Mouse (Mus musculus) right cerebral cortex, postnatal 36 days (tissue): ENCODE data around the gene Col5a3.
"Not testable (repeated sequence)": the region's sequence is repeated elsewhere in the genome, so short reads cannot be mapped to it uniquely, and the experiment has no call there.

ENCODE experiments used
- DNase-seq, 2 experiments: peaks; one replicate each; pipeline ENCODE4 v3.0.0; 2022; ENCODE audit warnings: low spot score in 2 of 2, mixed read lengths in 1 of 2

Col5a3 gene

GRCm38 (mm10) chr9:20814521-20815272, at the start of gene Col5a3:
Gene Col5a3, minus strand, starts transcription at chr9:20815067.
- DNase-seq, result no peak

- DNase-seq, result no peak
These were observed 47.4 kb upstream of the Col5a3 start for GRCm38 (mm10) chr9:20862225-20862624.

- DNase-seq, result no peak
These were observed 47.0 kb upstream of the Col5a3 start for GRCm38 (mm10) chr9:20861821-20862220.

DNA sequence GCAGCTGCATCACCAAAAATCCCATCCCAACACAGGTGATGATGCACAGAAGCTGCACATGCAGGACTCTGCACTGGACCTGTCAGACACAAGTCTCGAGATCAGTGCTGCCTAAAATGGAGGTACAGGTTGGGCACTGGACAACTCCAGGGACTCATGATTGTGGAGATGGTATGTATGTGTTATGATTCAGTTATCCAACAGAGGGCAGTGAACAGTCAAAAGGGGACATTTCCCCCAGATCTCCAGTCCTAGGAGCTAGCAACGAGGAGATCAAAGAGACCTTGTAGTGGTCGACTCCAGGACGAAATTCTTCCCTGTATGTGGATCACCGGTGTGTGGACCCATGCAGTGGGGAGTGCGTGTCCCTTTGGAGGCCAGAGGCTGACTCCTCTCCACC, 45.1 kb upstream of the Col5a3 start:
- no peak for DNase-seq

DNA sequence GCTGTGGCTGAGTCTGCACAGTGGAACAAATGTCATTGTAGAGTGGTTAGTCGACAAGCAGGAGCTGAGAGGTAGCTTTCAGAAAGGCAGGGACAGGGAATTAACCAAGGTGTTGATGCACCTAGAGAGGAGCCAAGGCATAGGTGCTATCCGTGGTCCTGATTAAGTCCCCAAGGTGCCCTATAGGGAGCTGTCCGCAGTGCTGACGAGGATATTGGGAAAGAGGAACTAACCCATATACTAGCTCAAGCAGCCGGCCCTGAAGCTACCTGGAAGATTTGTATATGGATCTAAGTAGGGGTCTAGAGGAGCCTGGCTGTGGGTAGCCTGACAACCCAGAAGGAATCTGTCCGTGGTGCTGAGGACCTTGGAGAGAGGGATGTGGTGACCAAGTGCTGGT, 42.3 kb upstream of the Col5a3 start:
- DNase-seq, result no peak

DNA sequence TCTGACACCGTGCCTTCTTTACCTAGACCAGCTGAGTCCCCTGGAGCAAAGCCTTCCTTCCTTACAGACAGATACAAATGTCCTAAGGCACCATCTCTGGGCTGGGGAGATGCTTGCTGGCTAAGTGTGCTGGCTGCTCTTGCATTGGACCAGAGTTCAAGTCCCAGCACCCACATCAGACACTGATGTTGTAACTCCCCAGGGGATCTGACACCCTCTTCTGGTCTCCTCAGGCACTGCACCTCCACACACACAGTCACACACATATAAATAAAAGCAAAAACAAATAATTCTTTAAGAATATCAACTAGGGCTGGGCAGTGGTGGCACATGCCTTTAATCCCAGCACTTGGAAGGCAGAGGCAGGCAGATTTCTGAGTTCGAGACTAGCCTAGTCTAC, 35.3 kb upstream of the Col5a3 start:
- DNase-seq, result no peak

GRCm38 (mm10) chr9:20842670-20843069, 27.8 kb upstream of the Col5a3 start:
- no peak for DNase-seq

DNA sequence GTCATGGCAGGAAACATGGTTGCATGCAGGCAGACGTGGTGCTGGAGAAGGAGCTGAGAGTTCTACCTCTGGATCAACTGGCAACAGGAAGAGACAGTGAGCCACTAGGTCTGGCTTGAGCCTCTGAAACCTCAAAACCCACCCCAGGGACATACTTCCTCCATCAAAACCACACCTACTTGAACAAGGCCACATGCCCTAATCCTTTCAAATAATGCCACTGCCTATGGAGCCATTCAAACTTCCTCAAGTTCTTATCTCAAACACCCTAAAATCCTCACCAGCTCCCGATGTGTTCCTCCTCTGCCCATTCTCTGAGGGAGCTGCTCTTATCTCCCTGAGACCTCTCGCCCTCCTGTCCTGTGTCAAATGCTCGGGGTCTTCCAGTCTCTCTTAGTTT, 27.3 kb upstream of the Col5a3 start:
- DNase-seq, result no peak

DNA sequence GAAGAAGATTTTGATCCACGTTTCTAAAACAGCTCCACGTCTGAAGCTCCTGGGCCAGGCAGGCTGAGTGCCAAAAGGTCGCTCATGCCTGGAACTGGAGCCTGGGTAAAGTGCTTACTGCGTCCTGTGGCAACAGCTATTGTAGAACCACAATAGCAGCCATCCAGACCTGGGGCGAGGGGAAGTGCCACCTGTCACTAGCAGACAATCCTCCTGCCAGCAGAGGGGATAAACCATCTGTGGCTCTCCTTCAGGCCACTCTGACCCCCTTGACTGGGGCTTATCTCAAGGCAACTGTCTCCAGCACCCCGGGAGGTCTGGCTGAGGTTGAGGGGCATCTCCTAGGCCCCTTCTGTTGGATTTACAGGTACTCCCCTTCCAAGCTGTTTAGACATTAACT, 24.1 kb upstream of the Col5a3 start:
- DNase-seq, result no peak

- no peak for DNase-seq
These were observed 22.5 kb upstream of the Col5a3 start for GRCm38 (mm10) chr9:20837184-20837947.

DNA sequence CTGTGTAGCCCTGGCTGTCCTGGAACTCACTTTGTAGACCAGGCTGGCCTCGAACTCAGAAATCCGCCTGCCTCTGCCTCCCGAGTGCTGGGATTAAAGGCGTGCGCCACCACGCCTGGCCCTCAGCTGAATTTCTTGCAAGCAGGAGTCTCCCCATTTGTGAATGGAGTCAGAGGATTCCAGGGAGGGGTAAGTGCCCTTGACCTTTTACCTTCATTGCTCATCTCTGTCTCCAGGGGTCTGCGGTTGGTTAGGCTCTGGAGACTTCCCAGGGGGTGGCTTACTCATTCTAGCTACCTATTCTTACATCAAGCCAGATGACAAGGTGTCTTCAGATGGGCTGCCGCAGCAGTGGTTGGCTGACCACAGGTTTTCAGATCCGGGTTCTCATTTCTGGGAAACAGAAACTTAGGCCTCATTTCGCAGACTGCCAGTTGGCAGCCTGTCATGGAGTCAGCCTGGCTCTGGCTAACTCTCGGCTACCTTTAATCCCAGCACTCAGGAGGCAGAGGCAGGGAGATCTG, 20.6 kb upstream of the Col5a3 start:
- not testable (repeated sequence) for DNase-seq

GRCm38 (mm10) chr9:20834881-20835280, 20.0 kb upstream of the Col5a3 start:
- DNase-seq, result no peak

- DNase-seq, result peak; percentile 88 to 89
These were observed 16.2 kb upstream of the Col5a3 start for GRCm38 (mm10) chr9:20830901-20831643.

GRCm38 (mm10) chr9:20828127-20828526, 13.3 kb upstream of the Col5a3 start:
- no peak for DNase-seq

GRCm38 (mm10) chr9:20825781-20826180, 10.9 kb upstream of the Col5a3 start:
- DNase-seq, result no peak

GRCm38 (mm10) chr9:20822821-20823220, 8.0 kb upstream of the Col5a3 start:
- DNase-seq, result peak; percentile 32 to 41

DNA sequence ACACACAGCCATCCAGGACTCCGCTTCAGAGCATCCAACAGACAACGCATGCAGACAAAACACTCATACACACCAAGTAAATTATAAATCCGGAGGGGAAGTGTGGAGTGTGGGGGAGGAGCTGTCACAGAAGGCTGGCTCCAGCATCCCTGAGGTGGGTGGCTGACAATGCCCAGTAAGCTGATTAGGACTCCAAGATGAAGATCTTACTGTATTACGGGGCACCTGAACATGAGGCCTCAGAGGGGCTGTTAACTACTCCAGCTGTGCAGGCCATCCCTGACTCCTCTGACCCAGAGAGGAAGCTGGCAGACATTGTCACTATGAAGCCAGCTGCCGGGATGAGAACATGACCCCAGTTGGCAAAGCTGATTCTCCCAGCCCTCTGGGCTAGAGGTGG, 5.1 kb upstream of the Col5a3 start:
- no peak for DNase-seq

- no peak for DNase-seq
These were observed 3.4 kb upstream of the Col5a3 start, which contains the start of gene Rdh8 for GRCm38 (mm10) chr9:20818236-20818635. Gene Rdh8, plus strand, starts transcription at chr9:20818503.

DNA sequence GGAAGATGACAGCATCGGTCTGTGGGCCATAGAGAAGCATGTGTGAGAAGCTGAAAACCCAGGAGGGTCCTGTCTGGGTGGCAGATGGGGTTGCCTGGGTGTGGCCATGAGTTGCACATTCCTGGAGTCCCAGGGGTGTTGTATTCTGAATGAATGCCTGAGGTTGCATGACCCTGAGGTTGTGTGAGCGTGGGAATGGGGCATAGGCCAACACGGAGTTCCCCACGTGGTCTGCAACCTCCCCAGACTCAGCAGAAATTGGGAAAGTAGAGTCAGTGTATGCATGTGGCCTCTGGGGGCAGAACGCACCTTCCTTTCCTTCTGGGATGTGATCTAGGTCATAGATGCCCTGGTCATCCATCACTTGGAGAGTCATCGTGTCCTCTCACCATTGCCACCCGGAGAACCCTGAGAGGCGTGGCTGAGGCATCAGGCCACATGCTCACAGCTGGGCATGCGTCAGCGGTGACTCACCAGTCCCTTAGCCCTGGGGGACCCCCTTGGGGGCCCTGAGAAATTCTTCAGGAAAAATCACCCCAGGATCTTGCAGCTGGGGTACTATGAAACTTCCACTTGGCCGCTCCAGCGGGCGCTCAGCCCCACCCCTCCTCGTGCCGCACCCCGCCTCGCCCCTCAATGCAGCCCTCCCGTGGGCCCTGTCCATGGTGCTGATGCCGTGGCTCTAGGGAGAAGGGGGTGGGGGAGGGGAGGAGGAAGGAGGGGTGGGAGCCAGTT, 2.2 kb downstream of the Col5a3 start:
- no peak for DNase-seq

DNA sequence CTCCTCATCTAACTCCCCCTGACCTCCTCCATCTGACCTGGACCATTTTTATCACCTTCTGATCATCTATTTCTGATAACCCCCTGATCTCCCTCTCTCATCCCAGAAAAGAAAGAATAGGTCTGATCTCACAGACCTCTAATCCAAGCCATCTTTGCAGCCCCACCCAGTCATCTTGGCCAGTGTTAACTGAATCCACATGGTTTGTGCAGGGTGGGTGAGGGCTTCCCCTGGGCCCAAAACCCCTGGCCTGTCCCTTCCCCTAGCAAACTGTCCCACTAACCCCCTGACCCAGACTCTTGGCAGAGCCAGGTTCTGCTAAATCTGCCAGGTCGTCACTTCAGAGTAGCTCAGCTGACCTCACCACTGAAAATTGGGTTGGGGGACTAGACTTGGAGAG, 4.1 kb downstream of the Col5a3 start:
- no peak for DNase-seq

DNA sequence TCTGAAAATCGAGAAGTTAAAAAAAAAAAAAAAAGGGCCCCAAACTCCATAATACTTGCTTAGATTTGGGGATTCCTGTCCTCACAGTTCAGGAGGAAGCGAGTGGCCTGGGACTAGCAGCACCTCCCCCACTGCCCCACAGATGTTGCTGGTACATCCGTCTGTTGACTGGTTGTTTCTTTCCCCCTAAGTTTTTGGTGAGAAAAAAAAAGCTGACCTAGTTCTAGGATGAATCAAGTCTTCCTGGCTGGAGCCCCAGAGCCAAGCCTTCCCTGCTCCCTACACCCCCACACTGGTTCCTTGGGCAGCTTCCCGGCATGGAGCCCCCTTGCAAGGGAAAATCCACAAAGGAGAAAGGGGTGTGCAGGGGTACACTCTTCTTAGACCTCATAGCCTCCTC, 4.6 kb downstream of the Col5a3 start:
- DNase-seq, result no peak

GRCm38 (mm10) chr9:20805706-20806105, 9.2 kb downstream of the Col5a3 start:
- no peak for DNase-seq
